Mouse (Mus musculus): ENCODE results near the gene Fbf1. TPM values are rescaled to one million over a fixed set of nuclear protein-coding genes. Genes with fewer than 3 reads are reported as not detected.

The Fbf1 gene
- polyA plus RNA-seq, 1 experiment from 2014 or later, result 61.8 TPM

DNA sequence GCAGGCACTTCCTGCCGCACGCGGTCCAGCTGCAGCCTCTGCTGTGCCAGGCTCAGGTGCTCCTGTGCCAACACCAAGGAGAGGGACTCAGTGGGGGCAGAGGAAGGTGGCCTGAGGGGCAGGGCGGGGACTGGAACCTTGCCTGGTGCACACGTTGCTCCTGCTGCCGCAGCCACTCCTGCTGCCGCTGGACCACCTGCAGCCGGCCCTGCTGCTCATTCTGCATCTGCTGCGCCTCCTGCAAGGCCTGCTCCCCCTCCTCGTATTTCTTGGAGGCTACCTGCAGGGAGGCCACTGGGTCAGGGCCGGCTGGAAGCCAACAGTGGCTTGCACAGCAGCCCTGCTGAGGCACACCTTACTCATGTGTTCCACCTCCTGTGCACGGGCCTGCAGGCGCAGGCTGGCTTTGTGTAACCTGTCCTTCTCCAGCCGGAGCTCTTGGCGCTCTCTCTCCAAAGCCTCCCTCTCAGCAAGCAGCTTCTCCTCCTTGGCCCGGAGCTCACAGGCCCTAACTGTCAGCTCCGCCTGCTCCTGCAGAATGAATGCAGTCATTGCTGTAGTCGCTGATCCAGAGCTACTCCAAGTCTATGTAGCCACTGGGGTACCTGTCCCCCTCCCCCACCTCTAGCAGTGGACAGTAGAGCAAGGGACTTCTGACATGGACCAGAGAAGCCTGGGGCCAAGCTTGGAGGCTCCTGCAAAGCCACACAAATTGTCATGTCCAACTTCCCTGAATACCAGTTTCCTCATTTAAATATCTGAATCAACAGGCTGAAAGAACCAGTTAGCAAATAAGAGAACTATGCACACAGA is 22.3 kb downstream of the Fbf1 start:
- no peak overlapping the region for H3K4me3 ChIP-seq
- H3K36me3 ChIP-seq (replicated peaks), result peaks cover 95% of the 10 kb centered on the region
- no peaks in the 10 kb centered on the region for H3K27me3 ChIP-seq (replicated peaks; ENCODE audit: low read depth, poor library complexity, severe bottlenecking)
- WGBS, result 59% methylated on average over 18 of the region's 18 CpGs
- peaks cover 40% of the 10 kb centered on the region for H3K4me1 ChIP-seq
- no peaks in the 10 kb centered on the region for H3K9me3 ChIP-seq
- no peak overlapping the region for H3K27ac ChIP-seq (replicated peaks)
- no peak for DNase-seq (ENCODE audit: low spot score)

DNA sequence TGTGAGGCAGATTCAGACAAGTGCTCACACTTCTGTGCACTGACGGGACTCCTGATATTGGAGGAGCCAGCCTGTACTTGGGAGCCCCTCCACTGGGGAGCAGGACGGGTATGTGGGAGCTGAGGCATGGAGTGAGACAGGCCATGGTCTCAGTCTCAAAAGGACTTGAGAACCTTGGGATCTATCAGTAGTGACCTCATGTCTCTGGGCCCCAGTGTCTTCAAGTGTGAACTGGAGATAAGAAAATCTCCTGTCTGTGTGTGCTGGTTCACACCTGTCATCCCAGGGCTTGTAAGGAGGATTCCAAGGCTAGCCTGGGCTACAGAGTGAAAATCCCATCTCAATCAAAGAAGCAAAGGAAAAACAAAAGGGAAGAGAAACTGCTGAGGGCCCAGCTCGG is 24.5 kb downstream of the Fbf1 start:
- WGBS, result 91% methylated on average over 3 of the region's 3 CpGs
- Histone ChIP-seq H3K4me3 (no peak overlapping the region), H3K36me3 (replicated peaks) (peaks cover 73% of the 10 kb centered on the region), H3K27ac (replicated peaks) (no peak overlapping the region), H3K27me3 (replicated peaks; ENCODE audit: low read depth, poor library complexity, severe bottlenecking) (no peaks in the 10 kb centered on the region), H3K4me1 (peaks cover 38% of the 10 kb centered on the region), H3K9me3 (no peaks in the 10 kb centered on the region)
- no peak for DNase-seq (ENCODE audit: low spot score)

GRCm38 (mm10) chr11:116142211-116142991 is 25.6 kb downstream of the Fbf1 start:
- no peak for DNase-seq (ENCODE audit: low spot score)
- Histone ChIP-seq H3K36me3 (replicated peaks) (peaks cover 62% of the 10 kb centered on the region), H3K27ac (replicated peaks) (peak overlapping the region; percentile 7; the same call in 1 of the 2 replicates), H3K4me3 (no peak overlapping the region), H3K4me1 (peaks cover 32% of the 10 kb centered on the region), H3K9me3 (no peaks in the 10 kb centered on the region), H3K27me3 (replicated peaks; ENCODE audit: low read depth, poor library complexity, severe bottlenecking) (no peaks in the 10 kb centered on the region)
- WGBS, result 50% methylated on average over 10 of the region's 10 CpGs

- H3K4me3 ChIP-seq, result peak within 1 kb of the TSS; percentile 92
- peak within 1 kb of the TSS; percentile 91 for H3K27ac ChIP-seq (replicated peaks)
- no peaks in the 10 kb centered on the region for H3K9me3 ChIP-seq
- peak; percentile 98 for DNase-seq (ENCODE audit: low spot score)
- H3K4me1 ChIP-seq, result peaks cover 29% of the 10 kb centered on the region
- H3K27me3 ChIP-seq (replicated peaks; ENCODE audit: low read depth, poor library complexity, severe bottlenecking), result no peaks in the 10 kb centered on the region
- under 1% methylated on average over 60 of the region's 60 CpGs for WGBS
- H3K36me3 ChIP-seq (replicated peaks), result peaks cover 61% of the 10 kb centered on the region
Measured at GRCm38 (mm10) chr11:116138468-116139138, 29.4 kb downstream of the Fbf1 start, which contains the start of gene Mrpl38. Mrpl38 (minus strand) TSS chr11:116138868.

GRCm38 (mm10) chr11:116138096-116138467 is 29.9 kb downstream of the Fbf1 start:
- Histone ChIP-seq H3K27ac (replicated peaks) (peak overlapping the region; percentile 91), H3K4me1 (peaks cover 35% of the 10 kb centered on the region), H3K27me3 (replicated peaks; ENCODE audit: low read depth, poor library complexity, severe bottlenecking) (no peaks in the 10 kb centered on the region), H3K9me3 (no peaks in the 10 kb centered on the region), H3K36me3 (replicated peaks) (peaks cover 61% of the 10 kb centered on the region), H3K4me3 (peak overlapping the region; percentile 92)
- WGBS, result 1% methylated on average over 20 of the region's 20 CpGs
- no peak for DNase-seq (ENCODE audit: low spot score)

- no peak for DNase-seq (ENCODE audit: low spot score)
- Histone ChIP-seq H3K4me3 (no peak overlapping the region), H3K36me3 (replicated peaks) (peaks cover 60% of the 10 kb centered on the region), H3K27ac (replicated peaks) (no peak overlapping the region), H3K4me1 (peaks cover 53% of the 10 kb centered on the region), H3K27me3 (replicated peaks; ENCODE audit: low read depth, poor library complexity, severe bottlenecking) (peaks cover 6% of the 10 kb centered on the region), H3K9me3 (no peaks in the 10 kb centered on the region)
- 84% methylated on average over 10 of the region's 10 CpGs for WGBS
Measured at GRCm38 (mm10) chr11:116134171-116134570, 33.8 kb downstream of the Fbf1 start.

GRCm38 (mm10) chr11:116133497-116133896 is 34.5 kb downstream of the Fbf1 start:
- H3K27me3 ChIP-seq (replicated peaks; ENCODE audit: low read depth, poor library complexity, severe bottlenecking), result peaks cover 13% of the 10 kb centered on the region
- peak overlapping the region; percentile 3; the same call in 1 of the 2 replicates for H3K27ac ChIP-seq (replicated peaks)
- H3K9me3 ChIP-seq, result no peaks in the 10 kb centered on the region
- no peak overlapping the region for H3K4me3 ChIP-seq
- H3K4me1 ChIP-seq, result peaks cover 54% of the 10 kb centered on the region
- peaks cover 60% of the 10 kb centered on the region for H3K36me3 ChIP-seq (replicated peaks)
- 63% methylated on average over 5 of the region's 5 CpGs for WGBS
- DNase-seq (ENCODE audit: low spot score), result no peak

DNA sequence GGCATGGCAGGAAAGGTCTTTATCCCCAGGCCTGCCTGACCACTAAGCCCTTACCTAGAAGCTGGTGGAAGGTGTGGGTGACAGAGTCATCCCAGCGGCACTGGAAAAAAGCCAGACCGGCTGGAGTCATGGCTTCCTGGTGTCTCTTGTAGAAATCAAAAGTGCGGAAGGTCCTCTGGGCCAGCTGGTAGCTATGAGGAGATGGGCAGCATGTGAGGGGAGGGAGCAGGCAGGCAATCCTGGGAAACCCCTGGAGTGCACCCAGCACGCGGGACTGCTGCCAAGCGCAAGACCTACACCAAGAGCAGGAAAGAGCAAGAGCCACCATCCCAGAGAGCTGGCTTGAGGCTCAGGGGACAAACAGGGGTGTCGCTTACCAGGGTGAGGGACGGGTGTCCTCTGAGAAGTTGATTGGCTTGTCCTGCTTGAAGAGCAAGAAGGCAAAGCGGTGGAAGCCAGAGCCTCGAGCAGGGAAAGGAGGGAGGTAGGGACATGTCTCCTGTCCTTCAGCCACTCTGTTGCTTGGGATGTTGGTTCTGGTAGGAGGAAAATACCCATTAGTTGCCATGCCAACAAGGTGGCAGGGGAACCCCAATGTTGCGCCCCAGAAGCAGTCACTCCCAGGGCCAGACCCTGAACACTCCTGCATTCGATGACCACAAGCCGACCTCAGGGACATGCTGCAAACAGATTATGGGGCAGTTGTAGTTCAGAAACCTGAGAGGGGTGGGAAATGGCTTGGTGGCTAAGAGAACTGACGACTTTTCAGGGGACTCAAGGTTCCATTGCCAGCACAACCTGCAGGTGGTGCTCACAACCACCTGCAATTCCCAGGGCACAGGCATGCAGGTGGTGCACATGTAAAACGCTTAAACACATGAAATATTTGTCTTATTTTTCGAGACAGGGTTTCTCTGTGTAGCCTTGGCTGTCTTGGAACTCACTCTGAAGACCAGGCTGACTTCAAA is 35.3 kb downstream of the Fbf1 start:
- DNase-seq (ENCODE audit: low spot score), result no peak
- Histone ChIP-seq H3K36me3 (replicated peaks) (peaks cover 60% of the 10 kb centered on the region), H3K4me3 (no peak overlapping the region), H3K9me3 (no peaks in the 10 kb centered on the region), H3K4me1 (peaks cover 60% of the 10 kb centered on the region), H3K27me3 (replicated peaks; ENCODE audit: low read depth, poor library complexity, severe bottlenecking) (peaks cover 18% of the 10 kb centered on the region), H3K27ac (replicated peaks) (0 out of 2 replicates have a peak overlapping the region, but pooled peaks have one; percentile 10)
- WGBS, result 84% methylated on average over 16 of the region's 16 CpGs

GRCm38 (mm10) chr11:116131349-116132170 is 36.4 kb downstream of the Fbf1 start:
- peaks cover 53% of the 10 kb centered on the region for H3K36me3 ChIP-seq (replicated peaks)
- no peaks in the 10 kb centered on the region for H3K9me3 ChIP-seq
- DNase-seq (ENCODE audit: low spot score), result no peak
- 0 out of 2 replicates have a peak overlapping the region, but pooled peaks have one; percentile 26 for H3K27ac ChIP-seq (replicated peaks)
- peaks cover 18% of the 10 kb centered on the region for H3K27me3 ChIP-seq (replicated peaks; ENCODE audit: low read depth, poor library complexity, severe bottlenecking)
- H3K4me3 ChIP-seq, result peak overlapping the region; percentile 69
- H3K4me1 ChIP-seq, result peaks cover 64% of the 10 kb centered on the region
- WGBS, result 82% methylated on average over 15 of the region's 15 CpGs

- Histone ChIP-seq H3K4me1 (peaks cover 64% of the 10 kb centered on the region), H3K27me3 (replicated peaks; ENCODE audit: low read depth, poor library complexity, severe bottlenecking) (peaks cover 18% of the 10 kb centered on the region), H3K36me3 (replicated peaks) (peaks cover 51% of the 10 kb centered on the region), H3K27ac (replicated peaks) (peak within 1 kb of the TSS; percentile 90), H3K4me3 (peak within 1 kb of the TSS; percentile 69), H3K9me3 (no peaks in the 10 kb centered on the region)
- WGBS, result 2% methylated on average over 69 of the region's 69 CpGs
- peak; percentile 90 for DNase-seq (ENCODE audit: low spot score)
Measured at GRCm38 (mm10) chr11:116130488-116131205, 37.3 kb downstream of the Fbf1 start, which contains the start of gene Trim65. Trim65 (minus strand) TSS chr11:116131128.

Measured in embryonic facial prominence, embryonic 10.5 days (tissue).